Mouse (Mus musculus) large intestine, adult 2 months (tissue): ENCODE data around the gene Nfe2l1. TPM values are rescaled to one million over a fixed set of nuclear protein-coding genes. Genes with fewer than 3 reads are reported as not detected.

Source experiments
- DNase-seq: peaks from one replicate; pipeline ENCODE4 v3.0.0-alpha.2; 2012; ENCODE audit warnings: low read depth, low spot score
- WGBS: fragments of 180-500 bp; shearing (Covaris S2); methylation state at CpG from one replicate; pipeline ENCODE4 v1.1.7; 2018; 5-methylcytosine and 5-hydroxymethylcytosine counted together
- polyA plus RNA-seq: library from polyadenylated mRNA; depleted of rRNA; stranded (reverse); fragments of >200 nt; gene quantifications from 2 replicates; pipeline ENCODE4 v1.2.3, GENCODE M21; 2012; rRNA removed

Gene Nfe2l1
- 75.5 and 79.9 TPM in 2 replicates for polyA plus RNA-seq

- WGBS: under 1% methylated on average over 51 of the region's 51 CpGs
- DNase-seq: peak; percentile 99
Observed at GRCm38 (mm10) chr11:96829813-96830538, at the start of gene Nfe2l1. Gene Nfe2l1, minus strand, starts transcription at chr11:96829968.

GRCm38 (mm10) chr11:96879359-96879758 is 49.6 kb upstream of the Nfe2l1 start:
- DNase-seq: no peak
- 48% methylated on average over 7 of the region's 7 CpGs for WGBS

GRCm38 (mm10) chr11:96878715-96879114 is 48.9 kb upstream of the Nfe2l1 start:
- DNase-seq: no peak
- 56% methylated on average over 3 of the region's 3 CpGs for WGBS

GRCm38 (mm10) chr11:96877071-96877470 is 47.3 kb upstream of the Nfe2l1 start:
- no peak for DNase-seq
- 48% methylated on average over 4 of the region's 4 CpGs for WGBS

- WGBS: 29% methylated on average over 13 of the region's 13 CpGs
- DNase-seq: no peak
Observed at GRCm38 (mm10) chr11:96876300-96877040, 46.7 kb upstream of the Nfe2l1 start.

GRCm38 (mm10) chr11:96875745-96876144 is 46.0 kb upstream of the Nfe2l1 start:
- no peak for DNase-seq

GRCm38 (mm10) chr11:96875270-96875669 is 45.5 kb upstream of the Nfe2l1 start:
- 31% methylated on average over 4 of the region's 4 CpGs for WGBS
- no peak for DNase-seq

More at GRCm38 (mm10) chr11:96875745-96876144, 46.0 kb upstream of the Nfe2l1 start:
- 1% methylated on average over 35 of the region's 35 CpGs for WGBS

- WGBS: 69% methylated on average over 11 of the region's 11 CpGs
- DNase-seq: no peak
Observed at GRCm38 (mm10) chr11:96873601-96874140, 43.9 kb upstream of the Nfe2l1 start.

- 30% methylated on average over 24 of the region's 24 CpGs for WGBS
- no peak for DNase-seq
Observed at GRCm38 (mm10) chr11:96872441-96873379, 42.9 kb upstream of the Nfe2l1 start.

GRCm38 (mm10) chr11:96867149-96867548 is 37.4 kb upstream of the Nfe2l1 start:
- WGBS: 12% methylated on average over 5 of the region's 5 CpGs
- DNase-seq: peak; percentile 35

- no peak for DNase-seq
- 23% methylated on average over 26 of the region's 26 CpGs for WGBS
Observed at GRCm38 (mm10) chr11:96863206-96863995, 33.6 kb upstream of the Nfe2l1 start.

- 79% methylated on average over 12 of the region's 12 CpGs for WGBS
- no peak for DNase-seq
Observed at GRCm38 (mm10) chr11:96862534-96862933, 32.8 kb upstream of the Nfe2l1 start.

- DNase-seq: peak; percentile 68
Observed at GRCm38 (mm10) chr11:96861878-96862289, 32.1 kb upstream of the Nfe2l1 start.

GRCm38 (mm10) chr11:96861446-96861845 is 31.7 kb upstream of the Nfe2l1 start:
- no peak for DNase-seq
- 2% methylated on average over 20 of the region's 20 CpGs for WGBS

More at GRCm38 (mm10) chr11:96861878-96862289, 32.1 kb upstream of the Nfe2l1 start:
- WGBS: 1% methylated on average over 31 of the region's 31 CpGs

- DNase-seq: no peak
- WGBS: 10% methylated on average over 8 of the region's 8 CpGs
Observed at GRCm38 (mm10) chr11:96860564-96860963, 30.8 kb upstream of the Nfe2l1 start.

GRCm38 (mm10) chr11:96859635-96860034 is 29.9 kb upstream of the Nfe2l1 start:
- 72% methylated on average over 4 of the region's 4 CpGs for WGBS

GRCm38 (mm10) chr11:96857446-96857845 is 27.7 kb upstream of the Nfe2l1 start:
- DNase-seq: no peak
- 45% methylated on average over 5 of the region's 5 CpGs for WGBS

More at GRCm38 (mm10) chr11:96859635-96860034, 29.9 kb upstream of the Nfe2l1 start:
- DNase-seq: no peak

GRCm38 (mm10) chr11:96849681-96850467 is 20.1 kb upstream of the Nfe2l1 start, which contains the start of gene Copz2:
Gene Copz2, plus strand, starts transcription at chr11:96849870.
- no peak for DNase-seq
- 3% methylated on average over 60 of the region's 60 CpGs for WGBS
